Mouse (Mus musculus): ENCODE measurements around the gene Lama2.

Gene Lama2

GRCm38 (mm10) chr10:27382887-27383609, 236.5 kb downstream of the Lama2 start:
- no peak for DNase-seq (ENCODE audit: low read depth)

GRCm38 (mm10) chr10:27378286-27378685, 241.3 kb downstream of the Lama2 start:
- DNase-seq (ENCODE audit: low read depth), result no peak

- no peak for DNase-seq (ENCODE audit: low read depth)
These were observed 275.3 kb downstream of the Lama2 start for GRCm38 (mm10) chr10:27344278-27344677.

- DNase-seq (ENCODE audit: low read depth), result no peak
These were observed 297.1 kb downstream of the Lama2 start for GRCm38 (mm10) chr10:27322410-27322990.

- no peak for DNase-seq (ENCODE audit: low read depth)
These were observed 312.1 kb downstream of the Lama2 start for GRCm38 (mm10) chr10:27307444-27307843.

GRCm38 (mm10) chr10:27305301-27305700, 314.3 kb downstream of the Lama2 start:
- DNase-seq (ENCODE audit: low read depth), result no peak

- DNase-seq (ENCODE audit: low read depth), result no peak
These were observed 334.3 kb downstream of the Lama2 start for GRCm38 (mm10) chr10:27285098-27285860.

GRCm38 (mm10) chr10:27267432-27267831, 352.1 kb downstream of the Lama2 start:
- DNase-seq (ENCODE audit: low read depth), result no peak

GRCm38 (mm10) chr10:27265812-27266211, 353.7 kb downstream of the Lama2 start:
- DNase-seq (ENCODE audit: low read depth), result no peak

- no peak for DNase-seq (ENCODE audit: low read depth)
These were observed 354.8 kb downstream of the Lama2 start for GRCm38 (mm10) chr10:27264713-27265112.

GRCm38 (mm10) chr10:27249741-27250140, 369.8 kb downstream of the Lama2 start:
- no peak for DNase-seq (ENCODE audit: low read depth)

GRCm38 (mm10) chr10:27234755-27235154, 384.8 kb downstream of the Lama2 start:
- no peak for DNase-seq (ENCODE audit: low read depth)

GRCm38 (mm10) chr10:27233577-27233976, 386.0 kb downstream of the Lama2 start:
- DNase-seq (ENCODE audit: low read depth), result no peak

- DNase-seq (ENCODE audit: low read depth), result no peak
These were observed 395.7 kb downstream of the Lama2 start for GRCm38 (mm10) chr10:27223815-27224375.

- no peak for DNase-seq (ENCODE audit: low read depth)
These were observed 396.8 kb downstream of the Lama2 start for GRCm38 (mm10) chr10:27222639-27223315.

- DNase-seq (ENCODE audit: low read depth), result no peak
These were observed 399.9 kb downstream of the Lama2 start for GRCm38 (mm10) chr10:27219698-27220097.

GRCm38 (mm10) chr10:27207320-27207719, 412.2 kb downstream of the Lama2 start:
- DNase-seq (ENCODE audit: low read depth), result no peak

- no peak for DNase-seq (ENCODE audit: low read depth)
These were observed 421.1 kb downstream of the Lama2 start for GRCm38 (mm10) chr10:27198443-27198842.

GRCm38 (mm10) chr10:27193986-27194908, 425.3 kb downstream of the Lama2 start:
- DNase-seq (ENCODE audit: low read depth), result no peak

- DNase-seq (ENCODE audit: low read depth), result no peak
These were observed 430.8 kb downstream of the Lama2 start for GRCm38 (mm10) chr10:27188630-27189365.
